Mouse (Mus musculus) cortical plate, adult 2 months (tissue): ENCODE measurements around the gene Tmem41a. TPM values are rescaled to one million over a fixed set of nuclear protein-coding genes. Genes with fewer than 3 reads are reported as not detected.

Experiments
- H3K27ac ChIP-seq: fragments of 200-500 bp; 2 replicates; pipeline ENCODE4 v1.5.1; 2012; ENCODE audit warnings: low read length, control low read depth, inconsistent platforms; ENCODE audit not compliant: insufficient read depth
- H3K4me1 ChIP-seq: fragments of 200-500 bp; 2 replicates; pipeline ENCODE4 v1.6.1; 2011; ENCODE audit warnings: low read length; ENCODE audit not compliant: control insufficient read depth, insufficient read depth
- H3K4me3 ChIP-seq: fragments of 200-500 bp; 2 replicates; pipeline ENCODE4 v1.5.1; 2011; ENCODE audit warnings: mild to moderate bottlenecking, low read length, control low read depth; ENCODE audit not compliant: insufficient read depth
- CTCF ChIP-seq: fragments of 200-500 bp; IDR thresholded peaks from 2 replicates; pipeline ENCODE4 v1.5.1; 2011; ENCODE audit warnings: mild to moderate bottlenecking, control low read depth, low read length; ENCODE audit not compliant: insufficient read depth; ENCODE audit errors: extremely low read depth
- POLR2A ChIP-seq: fragments of 200-500 bp; IDR thresholded peaks from 2 replicates; pipeline ENCODE4 v1.6.1; 2011; ENCODE audit warnings: mild to moderate bottlenecking, low read length, control low read depth; ENCODE audit not compliant: insufficient read depth; ENCODE audit errors: extremely low read depth
- polyA plus RNA-seq: library from polyadenylated mRNA; depleted of rRNA; stranded (reverse); fragments of >200 nt; gene quantifications from 2 replicates; pipeline ENCODE4 v1.2.3, GENCODE M21; 2012; rRNA removed

Gene Tmem41a
- polyA plus RNA-seq, 1 experiment, result 26.1 TPM

DNA sequence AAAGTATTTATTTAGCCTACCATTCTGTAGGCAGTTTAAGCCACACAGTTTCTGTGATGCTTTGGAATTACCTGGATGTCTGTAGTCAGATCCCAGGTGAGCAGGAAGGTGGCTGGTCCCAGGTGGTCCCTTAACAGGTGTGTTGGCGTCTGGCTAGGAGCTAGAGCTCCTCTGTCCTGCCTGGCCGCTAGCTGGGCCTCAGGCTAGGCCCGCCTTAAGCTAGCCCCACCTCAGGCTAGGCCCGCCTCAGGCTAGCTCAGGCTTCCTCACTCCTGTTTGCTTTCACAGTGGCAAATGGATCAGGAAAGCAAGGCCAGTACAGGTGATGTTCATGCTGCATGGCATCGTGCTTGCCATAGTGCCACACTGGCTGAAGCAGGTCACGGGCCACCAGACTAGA is 40.5 kb downstream of the Tmem41a start:
- TF ChIP-seq POLR2A, result no peak
- TF ChIP-seq CTCF, result no peak
- Histone ChIP-seq H3K4me3 (no peak overlapping the region), H3K27ac (no peak overlapping the region), H3K4me1 (no peaks in the 10 kb centered on the region)

- H3K4me3 ChIP-seq, result no peak overlapping the region
- no peaks in the 10 kb centered on the region for H3K4me1 ChIP-seq
- H3K27ac ChIP-seq, result no peak overlapping the region
- TF ChIP-seq CTCF (no peak), POLR2A (no peak)
These were observed 41.4 kb downstream of the Tmem41a start for GRCm38 (mm10) chr16:21905996-21906395.

DNA sequence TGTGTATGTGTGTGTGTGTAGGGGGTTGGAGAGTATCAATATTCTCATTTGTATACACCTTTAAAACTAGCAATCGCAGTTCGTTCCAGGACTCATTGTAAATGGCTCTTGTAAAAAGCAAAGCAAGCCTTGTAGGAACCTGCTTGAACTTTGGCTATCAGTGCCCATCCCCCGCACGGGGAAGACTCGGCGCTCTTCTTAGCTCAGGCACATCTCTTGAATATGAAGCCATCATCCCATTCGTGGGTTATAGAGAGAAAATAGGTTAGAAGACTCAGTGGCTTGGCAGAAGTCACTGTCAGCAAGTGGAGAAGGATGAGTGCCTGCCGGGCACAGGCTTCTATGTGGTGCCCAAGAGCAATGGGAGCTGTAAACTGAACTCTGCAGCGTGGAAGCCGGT is 42.7 kb downstream of the Tmem41a start:
- H3K27ac ChIP-seq, result no peak overlapping the region
- TF ChIP-seq POLR2A, result no peak
- no peak for TF ChIP-seq CTCF

GRCm38 (mm10) chr16:21901286-21901685 is 46.1 kb downstream of the Tmem41a start:
- TF ChIP-seq POLR2A (no peak), CTCF (no peak)
- H3K4me3 ChIP-seq, result no peak overlapping the region
- H3K4me1 ChIP-seq, result no peaks in the 10 kb centered on the region
- H3K27ac ChIP-seq, result no peak overlapping the region

More for the DNA sequence above, 42.7 kb downstream of the Tmem41a start:
- H3K4me3 ChIP-seq, result no peak overlapping the region
- no peaks in the 10 kb centered on the region for H3K4me1 ChIP-seq

DNA sequence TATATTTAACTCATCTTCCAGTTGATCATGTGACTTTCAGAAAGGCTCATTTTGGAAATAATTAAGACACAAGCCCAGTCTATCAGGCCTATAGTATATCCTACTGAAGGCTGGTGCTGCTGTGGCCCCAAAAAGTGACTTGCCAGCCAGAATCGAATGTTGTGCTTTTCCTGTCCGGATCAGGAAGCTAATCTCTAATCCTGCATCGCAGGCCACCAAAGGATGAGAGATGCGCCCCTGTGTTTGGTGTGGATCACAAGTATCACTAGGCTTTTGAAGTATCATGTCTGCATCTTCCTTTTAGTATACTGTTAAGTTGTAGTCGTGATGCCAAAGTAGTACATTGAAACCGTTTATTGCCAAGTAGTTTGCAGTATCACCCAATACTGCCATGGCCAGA is 53.5 kb downstream of the Tmem41a start:
- Histone ChIP-seq H3K27ac (no peak overlapping the region), H3K4me3 (no peak overlapping the region), H3K4me1 (no peaks in the 10 kb centered on the region)
- TF ChIP-seq CTCF (no peak), POLR2A (no peak)

GRCm38 (mm10) chr16:21887601-21888000 is 59.8 kb downstream of the Tmem41a start:
- no peaks in the 10 kb centered on the region for H3K4me1 ChIP-seq
- H3K4me3 ChIP-seq, result no peak overlapping the region
- no peak overlapping the region for H3K27ac ChIP-seq
- TF ChIP-seq CTCF (no peak), POLR2A (no peak)

Other genes starting within 250 kb of the Tmem41a start
- gene Ehhadh, start 159.7 kb downstream of the Tmem41a start, polyA plus RNA-seq, result 2.9 and 3.3 TPM in 2 replicates
- gene Map3k13, start 153.2 kb downstream of the Tmem41a start, polyA plus RNA-seq, result 8.1 and 8.3 TPM in 2 replicates
- 0.33 and 0.78 TPM in 2 replicates for gene Liph, start 48.1 kb upstream of the Tmem41a start, polyA plus RNA-seq
- 61.0 and 63.8 TPM in 2 replicates for gene Senp2, start 61.9 kb upstream of the Tmem41a start, polyA plus RNA-seq
- 0.79 and 0.81 TPM in 2 replicates for gene Igf2bp2, start 215.7 kb upstream of the Tmem41a start, polyA plus RNA-seq